Mouse (Mus musculus) brain, embryonic 14.5 days (tissue): ENCODE measurements around the gene Naa40. TPM values are rescaled to one million over a fixed set of nuclear protein-coding genes. Genes with fewer than 3 reads are reported as not detected.

Source experiments
- DNase-seq: peaks from one replicate; pipeline ENCODE4 v3.0.0-alpha.2; 2011; ENCODE audit warnings: low read depth
- CTCF ChIP-seq: fragments of 200-500 bp; IDR thresholded peaks from 2 replicates; pipeline ENCODE4 v1.5.1; 2012; ENCODE audit warnings: inconsistent platforms, mild to moderate bottlenecking, moderate library complexity, borderline replicate concordance; ENCODE audit not compliant: insufficient read depth, insufficient read length; ENCODE audit errors: extremely low read depth
- POLR2A ChIP-seq: fragments of 200-500 bp; IDR thresholded peaks from 2 replicates; pipeline ENCODE4 v1.6.1; 2012; ENCODE audit warnings: mild to moderate bottlenecking, inconsistent platforms, borderline replicate concordance; ENCODE audit not compliant: poor library complexity, insufficient read depth, insufficient read length, severe bottlenecking; ENCODE audit errors: extremely low read depth
- polyA plus RNA-seq: library from polyadenylated mRNA; depleted of rRNA; stranded (reverse); fragments of >200 nt; gene quantifications from 2 replicates; pipeline ENCODE4 v1.2.3, GENCODE M21; 2012

The Naa40 gene
- polyA plus RNA-seq, 1 experiment: 74.8 TPM

DNA sequence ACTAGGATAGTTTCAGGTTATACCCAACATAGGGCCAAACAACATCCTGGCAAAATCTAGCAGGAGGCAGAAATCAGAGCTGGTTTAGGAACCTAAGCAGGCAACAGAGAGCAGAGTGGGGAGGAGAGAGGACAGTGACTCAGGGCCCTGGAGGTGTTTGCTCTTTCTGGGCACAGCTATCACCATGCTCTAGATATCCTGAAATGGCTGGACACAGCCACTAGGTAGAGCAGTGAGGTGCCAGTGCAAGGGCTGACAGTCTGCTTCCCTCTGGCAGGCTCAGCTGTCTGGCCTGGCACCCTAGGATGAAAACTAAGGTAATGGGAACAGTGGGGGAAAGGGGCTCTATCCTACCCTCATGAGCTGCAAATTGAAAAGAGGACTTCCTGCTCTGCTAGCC is 17.5 kb downstream of the Naa40 start:
- TF ChIP-seq POLR2A (no peak), CTCF (no peak)

DNA sequence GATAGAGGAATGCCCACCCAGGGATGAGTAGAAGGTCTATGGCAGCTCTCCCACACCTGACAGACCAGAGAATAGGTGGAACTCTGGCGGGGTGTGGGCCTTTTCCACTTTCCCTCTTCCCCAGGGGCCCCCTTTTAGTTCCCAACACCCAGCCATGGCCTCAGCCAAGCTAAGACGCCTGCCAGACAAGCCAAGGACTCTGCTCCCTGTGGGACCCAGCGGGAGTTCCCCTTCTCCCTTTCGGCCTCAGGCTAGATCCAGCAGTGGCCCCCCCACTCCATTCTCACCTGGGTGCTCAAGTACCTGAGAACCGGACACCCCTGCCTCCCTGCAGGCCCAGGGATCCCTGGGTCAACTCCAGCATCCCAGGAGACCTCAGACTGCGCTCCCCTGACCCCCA is 18.8 kb downstream of the Naa40 start:
- no peak for TF ChIP-seq CTCF
- no peak for TF ChIP-seq POLR2A
- DNase-seq: no peak

More for the DNA sequence above, 17.5 kb downstream of the Naa40 start:
- DNase-seq: no peak

DNA sequence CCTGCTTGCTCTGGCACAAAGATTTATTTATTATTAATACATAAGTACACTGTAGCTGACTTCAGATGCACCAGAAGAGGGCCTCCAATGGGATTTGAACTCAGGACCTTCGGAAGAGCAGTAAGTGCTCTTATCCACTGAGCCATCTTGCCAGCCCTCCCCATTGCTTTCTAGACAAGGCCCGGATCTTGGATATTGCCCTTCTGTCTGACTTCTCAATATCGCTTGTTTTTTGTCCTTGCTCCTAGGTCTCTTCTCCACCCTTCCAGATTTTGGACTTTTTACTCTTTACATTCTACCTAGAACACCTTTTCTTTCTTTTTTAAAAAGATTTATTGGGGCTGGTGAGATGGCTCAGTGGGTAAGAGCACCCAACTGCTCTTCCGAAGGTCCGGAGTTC is 22.2 kb downstream of the Naa40 start:
- no peak for DNase-seq
- TF ChIP-seq POLR2A (no peak), CTCF (no peak)

DNA sequence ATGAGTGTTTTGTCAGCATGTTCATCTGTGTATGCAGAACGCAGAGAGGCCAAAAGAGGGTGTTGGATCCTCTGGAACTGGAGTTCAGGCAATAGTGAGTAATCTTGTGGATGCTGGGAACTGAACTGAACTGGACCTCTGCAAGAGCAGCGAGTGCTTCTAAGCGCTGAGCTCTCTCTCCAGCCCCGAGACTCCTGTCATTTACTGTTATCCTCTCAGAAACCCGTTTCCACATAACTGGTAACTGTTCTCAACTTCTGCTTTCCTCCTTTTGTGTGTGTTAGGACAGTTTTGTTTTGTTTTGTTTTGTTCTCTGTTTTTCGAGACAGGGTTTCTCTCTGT is 23.1 kb downstream of the Naa40 start:
- TF ChIP-seq CTCF (no peak), POLR2A (no peak)
- no peak for DNase-seq

DNA sequence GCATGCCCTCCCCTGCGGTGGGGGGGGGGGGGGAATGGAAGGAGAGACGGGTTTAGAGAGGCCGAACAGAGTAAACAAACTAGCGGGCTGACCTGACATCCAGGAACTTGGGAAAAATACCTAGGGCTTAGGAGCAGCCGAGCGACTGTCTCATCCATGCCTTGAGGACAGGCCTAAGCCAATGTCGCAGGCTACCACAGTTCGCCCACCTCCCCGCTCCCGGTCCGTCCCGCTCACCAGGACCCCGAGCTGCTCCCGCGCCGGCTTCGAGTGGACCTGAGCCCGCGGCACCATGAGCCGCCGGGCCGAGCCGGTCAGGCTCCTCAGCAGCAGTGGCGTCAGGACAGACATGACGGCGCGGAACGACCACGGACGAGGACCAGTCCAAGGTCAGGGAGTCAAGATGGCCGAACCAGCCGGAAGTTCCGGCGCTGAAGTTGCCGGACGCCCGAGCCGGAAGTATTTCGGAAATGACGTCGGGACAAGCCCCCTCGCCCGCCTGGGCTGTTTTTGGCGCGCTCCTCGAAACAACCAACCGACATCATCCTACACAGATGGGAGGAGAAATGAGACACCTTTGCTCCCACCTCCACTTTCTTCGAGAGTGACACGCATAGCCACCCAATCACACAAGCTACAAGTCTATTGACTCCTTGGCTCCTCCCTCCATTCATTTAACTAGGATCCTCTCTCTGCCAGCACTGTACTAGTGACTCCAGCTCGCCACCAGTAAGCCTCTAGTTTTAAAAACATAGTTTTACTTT is 23.6 kb downstream of the Naa40 start, which contains the start of gene Cox8a:
Gene Cox8a, minus strand, starts transcription at position 455 of the 764 bp plus-strand sequence.
- TF ChIP-seq POLR2A (peak; percentile 34; the same call in 1 of the 2 replicates), CTCF (no peak)
- peak; percentile 99 for DNase-seq

DNA sequence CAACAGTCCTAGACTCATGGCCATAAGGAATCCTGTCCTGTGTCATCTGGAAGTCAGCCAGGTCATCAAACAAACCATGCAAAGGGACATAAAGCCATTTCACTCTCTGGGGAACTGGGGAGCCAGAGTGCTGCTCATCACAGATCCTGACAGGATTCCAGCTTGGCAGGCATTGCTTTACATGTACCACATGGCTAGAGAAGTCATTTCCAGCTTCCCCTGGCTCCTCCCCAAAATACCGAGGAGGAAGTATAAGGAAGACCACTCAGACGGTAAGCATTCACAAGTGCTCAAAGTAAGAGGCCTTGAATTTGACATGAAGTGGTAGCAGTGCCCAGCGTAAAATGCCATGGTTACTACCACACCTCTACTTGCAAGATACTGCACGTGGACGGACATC is 26.5 kb downstream of the Naa40 start:
- peak; percentile 32 for DNase-seq
- TF ChIP-seq POLR2A: no peak
- TF ChIP-seq CTCF: no peak

DNA sequence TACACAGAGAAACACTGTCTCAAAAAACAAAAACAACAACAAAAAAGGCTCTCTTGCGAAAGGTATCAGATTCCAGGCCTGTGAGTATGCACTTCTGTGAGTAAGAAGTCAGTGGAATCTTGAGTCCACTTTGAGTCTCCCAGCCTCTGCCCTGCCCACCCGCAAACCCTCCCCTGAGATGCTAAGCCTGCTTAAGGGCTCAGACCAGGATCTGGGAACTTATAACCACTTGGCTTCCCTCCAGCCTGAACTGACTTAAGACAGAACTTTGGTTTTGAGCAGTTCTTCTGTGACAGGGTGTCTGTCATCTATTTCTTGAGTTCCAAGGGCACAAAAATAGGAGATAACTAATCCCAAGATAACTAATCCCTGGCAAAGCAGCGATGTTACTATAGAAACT is 28.0 kb downstream of the Naa40 start:
- TF ChIP-seq POLR2A: no peak
- no peak for DNase-seq

DNA sequence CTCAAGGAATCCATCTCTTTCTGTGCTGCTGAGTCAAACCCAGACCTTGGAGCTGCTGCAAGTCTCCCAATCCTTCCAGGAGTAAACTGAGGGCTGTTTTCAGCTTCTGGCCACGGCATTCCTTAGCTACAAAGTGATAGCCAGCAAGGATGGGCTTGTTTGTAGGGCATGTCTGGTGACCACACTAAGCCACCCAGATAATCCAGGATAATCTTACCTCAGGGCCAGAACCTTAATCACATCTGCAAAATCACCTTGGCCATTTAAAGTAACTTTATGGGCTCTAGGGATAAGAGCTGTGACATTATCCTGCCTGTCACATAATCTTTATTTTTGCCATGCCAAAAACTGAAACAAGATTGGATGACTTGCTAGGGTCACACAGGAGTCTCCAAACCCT is 28.8 kb downstream of the Naa40 start:
- no peak for DNase-seq
- no peak for TF ChIP-seq POLR2A
- no peak for TF ChIP-seq CTCF

DNA sequence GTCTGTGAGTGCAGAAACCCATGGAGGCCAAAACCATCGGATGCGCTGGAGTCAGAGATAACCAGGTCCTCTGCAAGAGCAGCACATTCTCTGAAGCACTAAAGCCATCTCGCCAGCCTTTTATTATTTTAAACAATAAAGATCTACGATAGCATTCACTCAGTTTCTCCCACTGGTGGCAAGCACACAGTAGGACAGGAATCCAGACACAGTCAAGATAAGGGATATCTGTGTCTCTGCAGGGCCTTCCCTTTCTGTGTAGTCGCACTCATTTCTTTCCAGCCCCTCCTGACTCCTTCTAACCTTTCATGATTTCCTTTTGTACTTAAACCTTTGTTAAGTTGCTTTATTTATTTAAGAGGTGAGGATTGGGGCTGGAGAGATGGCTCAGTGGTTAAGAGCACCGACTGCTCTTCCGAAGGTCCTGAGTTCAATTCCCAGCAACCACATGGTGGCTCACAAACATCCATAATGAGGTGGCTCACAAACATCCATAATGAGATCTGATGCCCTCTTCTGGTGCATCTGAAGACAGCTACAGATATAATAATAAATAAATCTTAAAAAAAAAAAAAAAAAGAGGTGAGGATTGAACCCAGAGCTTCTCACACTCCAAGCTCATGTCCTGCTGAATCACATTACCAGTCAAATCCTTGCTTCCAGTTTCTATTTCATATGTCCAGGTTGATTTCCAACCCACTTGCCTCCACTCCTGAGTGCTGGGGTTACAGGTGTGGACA is 30.9 kb downstream of the Naa40 start:
- DNase-seq: no peak
- TF ChIP-seq CTCF (no peak), POLR2A (no peak)

DNA sequence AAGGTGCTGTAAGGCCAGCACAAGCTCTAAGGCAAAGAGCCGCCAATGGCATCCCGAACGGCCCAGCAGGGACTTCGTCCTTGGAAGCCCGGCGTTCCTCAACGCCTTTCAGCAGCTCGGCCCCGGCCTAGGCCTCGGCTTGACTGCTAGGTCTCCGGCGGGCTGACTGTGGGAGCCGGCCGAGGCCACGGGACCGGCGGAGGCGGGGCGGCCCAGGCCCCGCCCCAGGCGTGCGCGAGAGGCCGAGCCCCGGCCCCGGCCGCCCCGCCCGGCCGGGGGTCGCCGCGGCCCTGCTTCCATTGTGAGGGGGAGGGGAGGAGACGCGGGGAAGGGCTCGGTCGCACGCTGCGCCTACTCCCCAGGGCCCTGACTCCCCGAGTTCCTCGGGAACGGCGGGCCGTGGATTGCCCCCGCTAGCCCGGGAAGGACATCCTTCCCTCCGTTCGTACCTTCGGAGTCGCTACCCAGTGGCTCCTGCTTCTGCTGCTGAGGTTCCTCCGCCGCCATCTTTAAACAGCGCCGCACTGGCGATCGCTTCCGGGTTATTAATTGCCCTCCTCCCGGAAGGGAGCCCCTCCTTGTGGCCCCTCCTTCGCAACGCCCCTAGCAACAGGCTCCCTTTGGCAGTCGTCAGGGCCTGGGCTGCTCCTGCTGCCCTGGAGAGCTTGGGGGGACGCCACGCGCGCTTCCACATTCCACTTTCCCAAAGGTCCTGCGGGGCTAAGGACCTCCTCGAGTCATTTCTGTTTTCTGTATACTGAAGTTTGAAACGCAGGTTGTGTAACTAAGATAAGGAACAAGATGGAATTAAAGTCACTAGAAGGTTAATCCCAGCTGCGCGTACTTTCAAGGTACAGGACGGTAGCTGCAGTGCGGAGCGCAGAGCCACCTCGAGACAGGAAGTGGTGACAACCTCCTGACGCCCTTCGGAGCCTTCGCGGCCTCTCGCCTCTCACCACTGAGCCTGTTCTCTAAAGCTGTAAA is 34.9 kb downstream of the Naa40 start, which contains the start of gene Otub1:
Gene Otub1, minus strand, starts transcription at position 564 of the 984 bp plus-strand sequence.
- TF ChIP-seq POLR2A (peak; percentile 62; the same call in 1 of the 2 replicates), CTCF (no peak)
- peak; percentile 98 for DNase-seq

DNA sequence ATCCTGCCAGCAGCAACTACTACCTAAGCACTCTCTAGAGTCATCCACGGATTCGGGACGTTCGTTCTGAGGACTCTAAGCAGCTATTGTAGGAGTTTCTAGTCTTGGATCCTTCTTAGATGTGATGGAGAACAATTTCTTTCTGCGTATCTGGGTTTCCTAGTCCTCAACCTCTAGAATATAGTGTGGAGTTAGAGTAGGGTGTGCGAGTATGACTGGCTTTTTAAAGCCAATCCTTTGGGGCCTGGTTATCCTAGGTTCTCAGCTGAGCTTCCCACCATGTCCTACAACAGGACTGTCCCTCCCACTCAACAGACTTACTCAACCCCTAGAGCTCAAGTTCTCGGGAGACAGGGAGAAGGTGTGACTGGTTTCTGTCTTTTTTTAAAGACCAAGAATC is 35.7 kb downstream of the Naa40 start:
- DNase-seq: no peak

DNA sequence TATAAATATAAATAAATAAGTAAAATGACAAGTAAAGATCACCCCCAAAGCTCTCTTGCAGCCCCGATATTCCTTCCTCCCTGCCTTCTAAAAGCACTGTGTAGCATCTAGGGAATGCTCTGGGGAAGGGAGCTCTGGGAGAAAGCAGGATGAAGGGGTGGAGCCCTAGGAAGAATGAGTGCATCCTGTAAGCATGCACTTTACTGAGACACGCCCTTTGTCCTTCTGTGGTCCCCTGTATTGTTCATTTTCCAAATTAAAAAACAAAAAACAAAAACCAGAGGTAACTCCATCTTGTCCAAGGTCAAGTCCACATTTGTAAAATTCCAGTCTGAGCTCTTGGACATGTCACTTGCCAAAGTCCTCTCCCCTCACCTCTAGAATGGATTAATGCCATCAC is 36.1 kb downstream of the Naa40 start:
- no peak for TF ChIP-seq CTCF
- TF ChIP-seq POLR2A: no peak
- no peak for DNase-seq

More for the DNA sequence above, 35.7 kb downstream of the Naa40 start:
- TF ChIP-seq CTCF (no peak), POLR2A (no peak)

DNA sequence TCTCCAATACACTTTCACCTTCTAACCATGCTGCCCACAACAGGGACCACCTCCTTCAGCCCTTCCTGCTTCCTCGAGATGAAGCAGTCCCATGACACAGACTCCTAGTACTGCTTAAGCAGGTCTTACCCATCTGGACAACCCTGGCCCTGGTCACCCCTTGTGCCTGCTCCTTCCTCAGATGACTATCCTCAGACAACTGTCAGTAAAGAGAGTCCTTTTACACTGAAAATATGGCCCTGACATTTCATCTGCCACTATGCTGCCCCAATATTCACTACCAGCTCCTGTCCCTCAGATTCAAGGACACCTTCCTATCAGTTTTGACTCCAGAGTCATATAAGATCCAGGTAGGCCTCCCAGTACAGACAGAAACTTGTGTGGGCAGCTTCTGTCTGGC is 40.6 kb downstream of the Naa40 start:
- no peak for TF ChIP-seq CTCF
- no peak for TF ChIP-seq POLR2A
- DNase-seq: no peak
